Mouse (Mus musculus): ENCODE data around the gene Npc1l1. TPM values are rescaled to one million over a fixed set of nuclear protein-coding genes. Genes with fewer than 3 reads are reported as not detected.
"Not testable (repeated sequence)": the region's sequence is repeated elsewhere in the genome, so short reads cannot be mapped to it uniquely, and the experiment has no call there.

The Npc1l1 gene
- polyA plus RNA-seq, 1 experiment from 2014 or later: not detected

DNA sequence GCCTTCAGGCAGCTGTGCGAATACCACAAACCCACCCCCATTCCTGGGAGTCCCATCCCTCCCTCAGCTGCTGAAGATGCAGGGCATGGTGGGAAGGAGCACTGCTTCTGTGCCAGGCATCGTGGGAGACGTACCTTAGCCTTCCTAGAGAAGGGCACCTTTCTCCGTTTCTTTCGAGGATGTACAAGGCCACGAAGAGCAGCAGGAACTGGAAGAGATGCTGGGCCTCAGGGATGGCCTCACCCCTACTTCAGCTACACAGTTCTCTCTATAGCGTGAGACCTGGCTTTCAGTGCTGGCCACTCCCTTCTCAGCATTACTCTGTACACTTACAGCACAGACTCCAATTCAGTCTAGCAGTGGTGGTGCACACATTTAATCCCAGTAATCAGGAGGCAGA, 29.5 kb upstream of the Npc1l1 start:
- WGBS: 94% methylated on average over 7 of the region's 7 CpGs

GRCm38 (mm10) chr11:6256490-6257072, 26.6 kb upstream of the Npc1l1 start:
- peaks cover 15% of the 10 kb centered on the region for H3K36me3 ChIP-seq (ENCODE audit: control insufficient read depth, insufficient read depth, low read length)
- no peaks in the 10 kb centered on the region for H3K27me3 ChIP-seq (ENCODE audit: control insufficient read depth, insufficient read depth, low read length)
- 72% methylated on average over 6 of the region's 6 CpGs for whole genome bisulfite sequencing
- H3K9me3 ChIP-seq (ENCODE audit: control insufficient read depth, low read length): no peaks in the 10 kb centered on the region
- ATAC-seq (ENCODE audit: low FRiP score): 0 out of 2 replicates have a peak, but pooled peaks have one; percentile 27
- no peak overlapping the region for H3K9ac ChIP-seq (ENCODE audit: low read depth, low read length)
- no peaks in the 10 kb centered on the region for H3K4me1 ChIP-seq (replicated peaks; ENCODE audit: control insufficient read depth, insufficient read depth, low read length)
- H3K4me2 ChIP-seq (replicated peaks; ENCODE audit: low read depth, low read length): no peak overlapping the region
- no peak for DNase-seq (ENCODE audit: low spot score)
- no peak overlapping the region for H3K4me3 ChIP-seq (ENCODE audit: low read depth, low read length)
- H3K27ac ChIP-seq (ENCODE audit: low read depth, low read length): no peak overlapping the region

More for the DNA sequence above, 29.5 kb upstream of the Npc1l1 start:
- peaks cover 28% of the 10 kb centered on the region for H3K36me3 ChIP-seq (ENCODE audit: control insufficient read depth, insufficient read depth, low read length)
- H3K4me1 ChIP-seq (replicated peaks; ENCODE audit: control insufficient read depth, insufficient read depth, low read length): no peaks in the 10 kb centered on the region
- no peak overlapping the region for H3K27ac ChIP-seq (ENCODE audit: low read depth, low read length)
- H3K4me3 ChIP-seq (ENCODE audit: low read depth, low read length): no peak overlapping the region
- H3K9ac ChIP-seq (ENCODE audit: low read depth, low read length): no peak overlapping the region
- H3K27me3 ChIP-seq (ENCODE audit: control insufficient read depth, insufficient read depth, low read length): no peaks in the 10 kb centered on the region
- DNase-seq (ENCODE audit: low spot score) (no peak), ATAC-seq (ENCODE audit: low FRiP score) (no peak)
- no peak overlapping the region for H3K4me2 ChIP-seq (replicated peaks; ENCODE audit: low read depth, low read length)
- no peaks in the 10 kb centered on the region for H3K9me3 ChIP-seq (ENCODE audit: control insufficient read depth, low read length)

DNA sequence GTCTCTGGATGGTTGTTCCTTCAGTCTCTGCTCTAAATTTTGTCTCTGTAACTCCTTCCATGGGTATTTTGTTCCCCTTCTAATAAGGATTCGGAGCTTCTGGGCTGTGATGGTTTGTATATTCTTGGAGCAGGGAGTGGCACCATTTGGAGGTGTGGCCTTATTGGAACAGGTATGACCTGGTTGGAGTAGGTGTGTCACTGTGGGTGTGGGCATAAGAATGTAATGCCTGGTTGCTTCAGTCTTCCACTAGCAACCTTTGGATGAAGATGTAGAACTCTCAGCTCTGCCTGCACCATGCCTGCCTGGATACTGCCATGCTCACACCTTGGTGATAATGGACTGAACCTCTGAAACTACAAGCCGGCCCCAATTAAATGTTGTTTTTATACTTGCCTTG, 24.7 kb upstream of the Npc1l1 start:
- H3K36me3 ChIP-seq (ENCODE audit: control insufficient read depth, insufficient read depth, low read length); DNase-seq (ENCODE audit: low spot score); H3K27ac ChIP-seq (ENCODE audit: low read depth, low read length); H3K4me2 ChIP-seq (replicated peaks; ENCODE audit: low read depth, low read length); H3K27me3 ChIP-seq (ENCODE audit: control insufficient read depth, insufficient read depth, low read length); H3K9ac ChIP-seq (ENCODE audit: low read depth, low read length); H3K4me1 ChIP-seq (replicated peaks; ENCODE audit: control insufficient read depth, insufficient read depth, low read length); ATAC-seq (ENCODE audit: low FRiP score); H3K9me3 ChIP-seq (ENCODE audit: control insufficient read depth, low read length); H3K4me3 ChIP-seq (ENCODE audit: low read depth, low read length): not testable (repeated sequence)
- WGBS: 91% methylated on average over 2 of the region's 2 CpGs

DNA sequence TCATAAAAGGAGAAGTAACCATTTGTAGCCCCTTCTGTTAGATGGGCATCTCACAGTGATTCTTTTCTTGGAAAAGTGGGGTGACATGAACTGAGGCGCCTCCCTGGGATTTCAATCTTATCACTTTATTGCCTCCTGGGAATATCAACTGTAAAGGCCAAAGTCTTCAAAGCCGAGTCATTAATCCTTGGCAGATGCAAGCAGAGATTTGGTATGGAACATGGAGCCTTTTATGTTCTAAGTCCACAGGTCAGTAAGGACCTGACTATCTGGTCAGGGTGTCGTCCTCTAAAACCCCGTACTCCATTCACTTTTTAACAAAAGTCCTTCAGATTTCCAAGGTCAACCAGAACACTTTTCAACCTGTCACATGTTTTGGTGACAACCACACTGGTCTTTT, 22.9 kb upstream of the Npc1l1 start:
- Histone ChIP-seq H3K27ac (ENCODE audit: low read depth, low read length) (no peak overlapping the region), H3K4me3 (ENCODE audit: low read depth, low read length) (no peak overlapping the region), H3K4me2 (replicated peaks; ENCODE audit: low read depth, low read length) (no peak overlapping the region), H3K4me1 (replicated peaks; ENCODE audit: control insufficient read depth, insufficient read depth, low read length) (no peaks in the 10 kb centered on the region), H3K9ac (ENCODE audit: low read depth, low read length) (no peak overlapping the region), H3K36me3 (ENCODE audit: control insufficient read depth, insufficient read depth, low read length) (no peaks in the 10 kb centered on the region), H3K27me3 (ENCODE audit: control insufficient read depth, insufficient read depth, low read length) (no peaks in the 10 kb centered on the region), H3K9me3 (ENCODE audit: control insufficient read depth, low read length) (no peaks in the 10 kb centered on the region)
- 90% methylated on average over 4 of the region's 4 CpGs for WGBS
- DNase-seq (ENCODE audit: low spot score): no peak
- ATAC-seq (ENCODE audit: low FRiP score): no peak

GRCm38 (mm10) chr11:6252248-6252647, 22.3 kb upstream of the Npc1l1 start:
- Histone ChIP-seq H3K4me2 (replicated peaks; ENCODE audit: low read depth, low read length) (no peak overlapping the region), H3K4me3 (ENCODE audit: low read depth, low read length) (no peak overlapping the region), H3K9ac (ENCODE audit: low read depth, low read length) (no peak overlapping the region), H3K9me3 (ENCODE audit: control insufficient read depth, low read length) (no peaks in the 10 kb centered on the region), H3K27ac (ENCODE audit: low read depth, low read length) (no peak overlapping the region), H3K36me3 (ENCODE audit: control insufficient read depth, insufficient read depth, low read length) (no peaks in the 10 kb centered on the region), H3K27me3 (ENCODE audit: control insufficient read depth, insufficient read depth, low read length) (no peaks in the 10 kb centered on the region), H3K4me1 (replicated peaks; ENCODE audit: control insufficient read depth, insufficient read depth, low read length) (no peaks in the 10 kb centered on the region)
- DNase-seq (ENCODE audit: low spot score): no peak
- 88% methylated on average over 5 of the region's 5 CpGs for WGBS
- ATAC-seq (ENCODE audit: low FRiP score): no peak

DNA sequence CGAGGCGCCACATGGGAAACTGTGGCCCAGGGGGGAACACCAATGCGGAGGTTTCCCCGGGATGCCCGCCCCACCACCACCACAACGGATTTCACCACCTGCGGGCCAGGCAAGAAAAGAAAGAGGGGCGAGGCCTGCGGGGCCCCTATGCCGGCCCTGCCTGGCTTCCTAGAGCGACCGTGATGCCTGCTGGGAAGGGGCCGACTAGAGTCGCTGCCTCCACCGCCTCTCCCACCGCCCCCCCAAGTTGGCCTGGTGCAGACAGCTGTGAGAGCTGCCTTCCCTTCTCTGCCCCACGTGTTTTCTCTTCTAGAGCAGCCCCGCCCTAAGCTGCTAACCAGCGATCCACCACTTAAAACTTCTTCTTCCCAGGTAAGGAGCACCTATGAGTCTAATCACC, 14.8 kb upstream of the Npc1l1 start:
- no peak overlapping the region for H3K27ac ChIP-seq (ENCODE audit: low read depth, low read length)
- ATAC-seq (ENCODE audit: low FRiP score) (no peak), DNase-seq (ENCODE audit: low spot score) (no peak)
- no peak overlapping the region for H3K4me2 ChIP-seq (replicated peaks; ENCODE audit: low read depth, low read length)
- H3K36me3 ChIP-seq (ENCODE audit: control insufficient read depth, insufficient read depth, low read length): no peaks in the 10 kb centered on the region
- H3K4me3 ChIP-seq (ENCODE audit: low read depth, low read length): no peak overlapping the region
- no peaks in the 10 kb centered on the region for H3K9me3 ChIP-seq (ENCODE audit: control insufficient read depth, low read length)
- WGBS: 42% methylated on average over 18 of the region's 19 CpGs
- H3K4me1 ChIP-seq (replicated peaks; ENCODE audit: control insufficient read depth, insufficient read depth, low read length): no peaks in the 10 kb centered on the region
- no peak overlapping the region for H3K9ac ChIP-seq (ENCODE audit: low read depth, low read length)
- no peaks in the 10 kb centered on the region for H3K27me3 ChIP-seq (ENCODE audit: control insufficient read depth, insufficient read depth, low read length)

DNA sequence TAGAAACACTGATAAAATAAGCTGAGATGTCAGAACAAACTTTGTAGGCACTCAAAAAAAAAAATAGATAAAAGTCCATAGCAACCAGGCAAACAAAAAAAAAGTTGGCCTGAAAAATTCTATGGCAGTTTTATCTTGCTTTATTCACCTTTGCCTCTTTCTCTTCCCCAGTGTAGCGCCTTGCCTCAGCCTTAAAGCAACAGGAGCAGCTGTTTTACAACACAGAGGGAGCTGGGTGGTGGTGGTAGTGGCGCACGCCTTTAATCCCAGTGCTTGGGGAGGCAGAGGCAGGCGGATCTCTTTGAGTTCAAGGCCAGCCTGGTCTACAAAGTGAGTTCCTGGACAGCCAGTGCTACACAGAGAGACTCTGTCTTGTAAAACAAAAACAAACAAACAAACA, 3.1 kb upstream of the Npc1l1 start:
- Histone ChIP-seq H3K27me3 (ENCODE audit: control insufficient read depth, insufficient read depth, low read length) (no peaks in the 10 kb centered on the region), H3K4me1 (replicated peaks; ENCODE audit: control insufficient read depth, insufficient read depth, low read length) (no peaks in the 10 kb centered on the region), H3K4me3 (ENCODE audit: low read depth, low read length) (no peak overlapping the region), H3K9ac (ENCODE audit: low read depth, low read length) (no peak overlapping the region), H3K27ac (ENCODE audit: low read depth, low read length) (no peak overlapping the region), H3K4me2 (replicated peaks; ENCODE audit: low read depth, low read length) (no peak overlapping the region), H3K36me3 (ENCODE audit: control insufficient read depth, insufficient read depth, low read length) (no peaks in the 10 kb centered on the region), H3K9me3 (ENCODE audit: control insufficient read depth, low read length) (no peaks in the 10 kb centered on the region; the same call in 1 of the 2 replicates)
- DNase-seq (ENCODE audit: low spot score) (no peak), ATAC-seq (ENCODE audit: low FRiP score) (no peak)
- 87% methylated on average over 4 of the region's 4 CpGs for WGBS

DNA sequence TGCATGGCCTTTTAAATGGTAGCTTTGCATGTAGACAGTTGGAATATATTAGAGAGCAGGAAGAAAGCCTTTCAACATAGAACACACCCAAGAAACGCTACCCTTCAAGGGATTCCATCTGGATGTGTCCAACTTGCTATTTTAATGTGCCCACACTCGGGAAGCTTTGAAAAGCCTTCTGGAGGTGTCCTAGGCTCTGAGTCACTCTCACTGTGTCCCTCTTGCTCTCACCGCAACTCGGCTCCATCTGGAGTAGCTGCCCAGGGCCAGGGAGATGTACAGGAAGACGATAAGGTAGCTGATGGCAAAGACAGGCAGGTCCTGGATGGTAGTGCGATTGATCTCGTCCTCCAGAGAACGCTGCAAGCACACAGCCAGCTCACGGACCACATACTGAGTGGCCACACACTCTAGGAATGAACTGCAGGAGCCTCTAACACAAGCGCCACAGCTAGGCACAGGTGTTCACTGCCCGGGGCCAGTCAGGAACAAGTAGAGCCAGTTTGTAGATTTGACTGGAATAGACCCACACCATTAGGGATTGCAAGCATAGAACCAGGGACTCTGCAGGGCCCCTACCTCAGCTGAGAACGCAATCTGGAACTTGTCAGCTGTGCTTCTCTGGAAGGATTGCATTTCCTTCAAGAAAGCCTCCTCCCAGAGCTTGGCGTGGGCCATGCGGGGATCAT, 5.3 kb downstream of the Npc1l1 start:
- DNase-seq (ENCODE audit: low spot score) (no peak), ATAC-seq (ENCODE audit: low FRiP score) (no peak)
- H3K36me3 ChIP-seq (ENCODE audit: control insufficient read depth, insufficient read depth, low read length): no peaks in the 10 kb centered on the region
- no peaks in the 10 kb centered on the region for H3K9me3 ChIP-seq (ENCODE audit: control insufficient read depth, low read length)
- 81% methylated on average over 14 of the region's 14 CpGs for WGBS
- H3K4me3 ChIP-seq (ENCODE audit: low read depth, low read length): no peak overlapping the region
- no peak overlapping the region for H3K27ac ChIP-seq (ENCODE audit: low read depth, low read length)
- no peaks in the 10 kb centered on the region for H3K4me1 ChIP-seq (replicated peaks; ENCODE audit: control insufficient read depth, insufficient read depth, low read length)
- H3K4me2 ChIP-seq (replicated peaks; ENCODE audit: low read depth, low read length): no peak overlapping the region
- no peak overlapping the region for H3K9ac ChIP-seq (ENCODE audit: low read depth, low read length)
- H3K27me3 ChIP-seq (ENCODE audit: control insufficient read depth, insufficient read depth, low read length): no peaks in the 10 kb centered on the region

GRCm38 (mm10) chr11:6222187-6222586, 7.8 kb downstream of the Npc1l1 start:
- Histone ChIP-seq H3K27me3 (ENCODE audit: control insufficient read depth, insufficient read depth, low read length) (no peaks in the 10 kb centered on the region), H3K4me1 (replicated peaks; ENCODE audit: control insufficient read depth, insufficient read depth, low read length) (no peaks in the 10 kb centered on the region), H3K4me2 (replicated peaks; ENCODE audit: low read depth, low read length) (no peak overlapping the region), H3K9me3 (ENCODE audit: control insufficient read depth, low read length) (no peaks in the 10 kb centered on the region), H3K27ac (ENCODE audit: low read depth, low read length) (no peak overlapping the region), H3K36me3 (ENCODE audit: control insufficient read depth, insufficient read depth, low read length) (no peaks in the 10 kb centered on the region), H3K9ac (ENCODE audit: low read depth, low read length) (no peak overlapping the region), H3K4me3 (ENCODE audit: low read depth, low read length) (no peak overlapping the region)
- DNase-seq (ENCODE audit: low spot score) (no peak), ATAC-seq (ENCODE audit: low FRiP score) (no peak)
- WGBS: 92% methylated on average over 10 of the region's 10 CpGs

Measured in hindbrain, embryonic 11.5 days (tissue).